Mouse (Mus musculus): ENCODE measurements around the gene Zfp771.

Gene Zfp771

DNA sequence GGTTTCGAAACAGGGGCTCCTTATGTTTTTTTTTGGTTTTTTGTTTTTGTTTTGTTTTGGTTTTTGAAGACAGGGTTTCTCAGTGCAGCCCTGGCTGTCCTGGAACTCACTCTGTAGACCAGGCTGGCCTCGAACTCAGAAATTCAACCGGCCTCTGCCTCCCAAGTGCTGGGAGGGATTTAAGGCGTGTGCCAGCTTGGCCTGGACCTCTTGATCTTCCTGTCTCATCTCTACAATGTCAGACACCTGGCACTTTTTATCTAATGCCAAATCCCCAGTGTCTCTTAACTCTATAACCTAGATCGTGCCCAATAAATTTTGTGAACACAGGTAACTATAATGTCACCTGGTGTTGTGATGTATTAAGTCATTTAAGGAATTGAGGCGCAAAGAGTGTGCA, 9.3 kb downstream of the Zfp771 start:
- no peak for DNase-seq (ENCODE audit: low spot score)

DNA sequence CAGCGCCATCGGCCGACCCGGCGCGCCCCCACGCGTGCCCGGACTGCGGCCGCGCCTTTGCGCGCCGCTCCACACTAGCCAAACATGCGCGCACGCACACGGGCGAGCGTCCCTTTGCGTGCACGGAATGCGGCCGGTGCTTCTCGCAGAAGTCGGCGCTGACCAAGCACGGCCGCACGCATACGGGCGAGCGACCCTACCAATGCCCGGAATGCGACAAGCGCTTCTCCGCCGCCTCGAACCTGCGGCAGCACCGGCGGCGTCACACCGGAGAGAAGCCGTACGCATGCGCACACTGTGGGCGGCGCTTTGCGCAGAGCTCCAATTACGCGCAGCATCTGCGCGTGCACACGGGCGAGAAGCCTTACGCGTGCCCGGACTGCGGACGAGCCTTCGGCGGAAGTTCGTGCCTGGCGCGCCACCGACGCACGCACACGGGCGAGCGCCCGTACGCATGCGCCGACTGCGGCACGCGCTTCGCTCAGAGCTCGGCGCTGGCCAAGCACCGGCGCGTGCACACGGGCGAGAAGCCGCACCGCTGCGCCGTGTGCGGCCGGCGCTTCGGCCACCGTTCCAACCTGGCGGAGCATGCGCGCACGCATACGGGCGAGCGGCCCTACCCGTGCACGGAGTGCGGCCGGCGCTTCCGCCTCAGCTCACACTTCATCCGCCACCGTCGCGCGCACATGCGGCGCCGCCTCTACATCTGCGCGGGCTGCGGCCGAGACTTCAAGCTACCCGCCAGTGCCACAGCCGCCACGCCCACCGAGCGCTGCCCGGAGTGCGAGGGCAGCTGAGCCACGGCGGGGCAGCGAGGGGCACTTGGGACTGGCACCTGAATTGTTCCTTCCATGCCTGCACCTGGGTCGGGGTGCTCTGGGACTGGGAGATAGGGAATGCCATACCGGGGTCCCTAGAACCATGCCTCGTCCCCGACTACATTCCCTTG, 10.0 kb downstream of the Zfp771 start:
- peak; percentile 95 for DNase-seq (ENCODE audit: low spot score)

DNA sequence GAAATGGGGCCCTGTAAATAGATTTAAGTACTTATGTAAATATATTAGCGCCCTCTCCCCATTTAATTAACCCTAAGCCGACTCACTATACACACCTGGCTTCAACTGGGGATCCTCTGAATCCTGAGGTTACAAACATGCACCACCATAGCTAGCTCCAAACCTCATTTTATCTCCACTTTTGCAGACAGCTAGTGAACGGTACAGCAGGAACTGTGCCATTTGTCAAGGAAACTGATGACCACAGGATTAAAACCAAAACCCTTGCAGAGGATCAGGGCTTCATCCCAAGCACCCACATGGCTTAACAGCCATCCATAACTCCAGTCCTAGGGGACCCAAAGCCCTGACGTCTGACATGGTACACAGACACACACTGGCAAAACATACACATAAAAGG, 10.9 kb downstream of the Zfp771 start:
- DNase-seq (ENCODE audit: low spot score), result no peak

DNA sequence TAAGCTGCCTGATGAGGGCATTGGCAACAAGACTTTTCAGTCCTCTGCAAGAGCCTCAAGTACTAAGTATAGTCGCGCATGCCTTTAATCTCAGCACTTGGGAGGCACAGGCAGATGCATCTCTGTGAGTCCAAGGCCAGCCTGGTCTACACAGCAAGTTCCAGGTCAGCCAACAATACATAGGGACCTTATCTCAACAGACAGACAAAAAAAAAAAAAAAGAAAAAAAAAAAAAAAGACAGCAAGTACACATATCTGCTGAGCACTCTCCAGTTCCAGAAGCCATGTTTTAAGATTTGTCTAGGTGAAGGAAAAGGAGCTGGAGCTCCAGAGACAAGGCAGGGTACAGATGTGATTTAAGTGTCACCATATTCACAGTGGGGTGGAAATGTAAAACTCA, 11.9 kb downstream of the Zfp771 start:
- no peak for DNase-seq (ENCODE audit: low spot score)

DNA sequence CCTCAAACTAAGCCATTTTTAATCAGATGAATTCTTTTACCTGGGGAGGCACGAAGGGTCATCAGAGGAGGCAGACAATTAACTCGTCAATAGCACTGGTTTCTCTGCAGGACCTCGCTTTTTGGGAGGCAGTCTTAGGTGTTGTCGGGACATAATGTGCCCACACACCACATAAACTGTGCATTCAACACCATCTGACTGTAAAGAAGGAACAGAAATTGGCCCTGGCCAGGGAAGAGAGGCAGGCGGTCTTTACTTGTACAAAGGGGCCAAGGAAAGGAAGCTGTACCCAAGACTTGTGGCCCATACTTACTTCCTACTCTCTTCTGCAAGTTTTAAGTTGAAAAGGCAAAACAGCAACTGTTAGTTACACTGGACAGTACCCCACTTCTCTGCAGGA, 12.4 kb downstream of the Zfp771 start:
- no peak for DNase-seq (ENCODE audit: low spot score)

DNA sequence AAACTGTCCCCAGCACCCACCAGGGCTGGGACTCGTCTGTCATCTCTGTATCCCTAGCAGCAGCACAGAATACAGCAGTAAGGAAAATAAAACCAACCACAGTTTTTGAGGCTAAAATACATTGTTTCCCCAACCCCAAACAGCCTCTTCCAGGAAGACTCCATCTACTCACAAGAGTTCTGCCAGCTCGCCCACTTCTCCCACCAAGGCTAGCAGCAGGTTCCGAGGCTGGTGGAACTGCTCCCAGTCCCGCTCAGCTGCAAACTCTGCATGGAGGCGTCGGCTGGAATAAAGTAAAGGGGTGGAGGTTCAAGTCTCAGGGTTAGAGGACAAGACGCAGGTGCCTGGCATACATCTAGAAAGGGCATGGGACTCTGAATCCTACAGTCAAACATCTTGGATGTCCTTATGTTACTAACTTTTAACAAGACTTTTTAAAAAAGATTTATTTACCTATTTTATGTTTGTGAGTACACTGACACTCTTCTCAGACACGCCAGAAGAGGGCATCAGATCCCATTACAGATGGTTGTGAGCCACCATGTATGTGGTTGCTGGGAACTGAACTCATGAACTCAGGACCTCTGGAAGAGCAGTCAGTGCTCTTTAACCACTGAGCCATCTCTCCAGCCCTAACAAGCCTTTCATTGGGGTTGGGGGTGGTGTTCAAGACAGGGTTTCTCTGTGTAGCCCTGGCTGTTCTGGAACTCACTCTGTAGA, 15.3 kb downstream of the Zfp771 start:
- no peak for DNase-seq (ENCODE audit: low spot score)

DNA sequence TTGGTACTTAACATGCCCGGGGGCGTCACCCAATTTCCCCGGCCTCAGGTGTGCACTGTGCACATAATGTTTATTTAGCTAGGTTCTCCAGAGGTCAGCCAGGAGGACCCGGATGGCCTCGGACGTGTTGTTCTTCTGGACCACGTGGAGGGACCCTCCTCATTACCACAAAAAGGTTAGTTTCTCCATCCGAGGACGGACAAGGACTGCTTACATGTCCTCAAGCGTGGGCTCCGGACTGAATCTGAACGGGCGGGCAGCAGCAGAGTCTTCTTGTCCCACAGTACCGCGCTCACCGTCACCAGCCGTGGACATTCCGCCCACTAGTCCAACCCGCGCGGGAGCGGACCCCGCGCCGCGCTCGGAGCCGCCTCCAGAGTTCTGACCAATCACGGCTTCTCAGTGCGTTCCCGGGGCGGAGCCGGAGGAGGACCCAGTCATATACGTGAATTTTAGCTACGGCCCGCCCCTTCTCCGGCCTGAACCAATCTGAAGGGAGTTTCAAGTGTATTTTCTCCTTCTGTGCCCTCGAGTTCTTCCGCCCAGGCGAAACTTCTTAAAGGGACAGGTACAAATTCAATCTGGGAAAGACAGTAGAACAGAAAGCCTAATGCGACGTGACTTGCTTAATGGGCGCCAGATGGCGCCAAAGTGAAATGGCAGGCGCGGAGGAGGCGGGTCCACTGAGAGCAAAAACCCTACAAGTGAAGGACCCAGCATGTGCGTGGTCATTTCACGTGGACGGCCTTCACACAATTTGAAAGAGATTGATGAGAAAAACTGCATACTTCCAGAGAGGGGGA, 16.4 kb downstream of the Zfp771 start, which contains the start of gene Dctpp1:
Gene Dctpp1, minus strand, starts transcription at position 401 of the 803 bp plus-strand sequence.
- peak; percentile 99 for DNase-seq (ENCODE audit: low spot score)

DNA sequence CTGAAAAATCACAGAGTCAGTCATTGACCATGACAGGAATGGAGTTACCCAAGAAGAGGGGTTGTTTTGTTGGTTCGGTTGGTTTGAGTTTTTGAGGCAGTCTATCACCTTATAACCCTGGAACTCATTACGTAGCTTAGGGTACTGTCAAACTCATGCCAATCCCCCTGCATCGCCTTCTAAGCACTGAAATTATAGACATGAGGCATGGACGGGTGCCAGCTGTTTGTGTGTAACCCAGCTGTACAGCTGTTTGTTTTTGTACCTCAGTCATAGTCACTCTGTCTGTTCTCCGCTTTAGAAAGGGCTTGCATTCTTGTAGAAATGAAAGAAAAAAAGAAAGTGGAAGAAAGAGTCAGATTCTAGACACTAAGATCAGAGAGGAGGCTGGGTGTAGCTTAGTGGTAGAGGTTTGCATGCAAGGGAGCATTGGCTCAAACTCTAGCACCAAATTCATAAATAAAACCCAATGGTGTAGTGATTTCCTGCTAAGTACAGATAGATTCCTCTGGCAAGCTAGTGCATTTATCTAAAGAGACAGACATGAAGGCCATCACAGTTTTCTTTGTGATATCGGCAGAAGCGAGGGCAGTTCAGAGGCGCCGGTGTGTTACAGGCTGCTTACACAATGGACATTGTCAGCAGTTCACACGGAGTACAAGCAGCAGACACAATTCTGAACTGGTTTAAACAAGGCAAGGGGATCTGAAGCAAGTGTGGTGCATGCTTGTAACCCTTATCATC, 18.3 kb downstream of the Zfp771 start:
- DNase-seq (ENCODE audit: low spot score), result no peak

DNA sequence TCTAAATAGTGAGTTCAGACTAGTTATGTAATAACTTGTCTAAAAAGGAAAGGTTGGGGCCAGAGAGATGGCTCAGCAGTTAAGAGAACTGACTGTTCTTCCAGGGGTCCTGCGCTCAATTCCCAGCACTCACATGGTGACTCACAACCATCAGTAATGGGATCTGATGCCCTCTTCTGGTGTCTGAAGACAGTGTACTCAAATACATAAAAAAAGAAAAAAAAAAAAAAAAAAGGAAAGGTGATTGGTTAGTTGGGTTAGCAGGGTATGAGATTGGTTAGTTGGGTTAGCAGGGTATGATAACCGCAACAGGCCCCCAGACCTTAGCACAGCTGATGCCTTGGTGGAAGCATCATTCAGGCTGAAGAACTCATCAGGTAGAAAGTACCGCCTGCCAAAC, 19.5 kb downstream of the Zfp771 start:
- DNase-seq (ENCODE audit: low spot score), result no peak

DNA sequence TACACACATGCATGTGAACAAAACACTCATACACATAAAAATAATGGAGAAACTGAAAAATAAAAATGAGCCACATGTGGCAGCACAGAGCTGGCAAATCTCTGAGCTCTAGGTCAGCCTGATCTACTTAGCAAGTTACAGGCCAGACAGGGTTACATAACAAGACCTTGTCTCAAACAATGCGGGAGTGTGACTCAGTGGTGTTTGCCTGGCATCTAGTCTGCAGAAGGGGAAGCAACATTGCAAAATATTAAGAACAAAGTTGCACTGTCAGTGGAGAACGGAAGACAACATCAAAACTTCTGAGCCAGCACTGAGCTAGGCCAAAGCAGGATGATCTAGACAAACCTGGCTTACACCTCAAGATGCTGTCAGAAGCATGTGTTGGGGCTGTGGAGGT, 26.2 kb downstream of the Zfp771 start:
- DNase-seq (ENCODE audit: low spot score), result no peak

DNA sequence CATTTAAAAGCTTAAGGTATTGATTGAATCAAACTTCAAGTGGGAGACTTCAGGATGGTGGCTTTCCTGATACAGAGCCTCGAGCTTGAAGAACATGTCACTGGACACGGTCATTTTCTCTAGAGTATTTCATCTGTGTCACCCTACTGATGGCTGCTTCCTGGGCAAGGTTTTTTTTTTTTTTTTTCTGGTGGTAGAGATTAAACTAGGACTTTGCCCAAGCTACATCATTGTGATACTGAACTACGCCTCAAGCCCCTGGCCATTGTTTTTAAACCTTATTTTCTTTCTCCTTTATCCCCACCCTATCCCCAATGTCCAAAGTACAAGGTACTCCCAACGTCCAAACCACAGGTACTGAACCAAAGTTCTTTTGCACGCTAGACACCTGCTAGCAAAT, 26.6 kb downstream of the Zfp771 start:
- DNase-seq (ENCODE audit: low spot score), result no peak

DNA sequence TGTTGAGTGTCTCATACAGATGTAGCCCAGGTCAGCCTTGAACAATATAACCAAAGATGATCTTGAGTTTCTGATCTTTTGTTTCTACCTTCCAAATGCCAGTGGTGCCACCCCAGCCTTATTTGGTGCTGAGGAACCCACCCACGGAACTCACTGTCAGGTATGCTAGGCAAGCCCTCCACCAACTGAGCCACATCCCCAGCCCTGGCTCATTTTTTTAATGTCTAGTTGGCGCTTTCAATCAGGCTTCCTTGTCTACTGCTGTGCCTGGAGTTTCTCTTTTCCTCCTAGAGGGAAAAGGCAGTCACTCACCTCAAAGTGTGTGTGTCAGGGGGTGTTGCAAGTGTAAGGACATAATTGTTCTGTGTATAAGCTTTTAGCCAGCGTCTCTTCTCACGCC, 27.0 kb downstream of the Zfp771 start:
- no peak for DNase-seq (ENCODE audit: low spot score)

DNA sequence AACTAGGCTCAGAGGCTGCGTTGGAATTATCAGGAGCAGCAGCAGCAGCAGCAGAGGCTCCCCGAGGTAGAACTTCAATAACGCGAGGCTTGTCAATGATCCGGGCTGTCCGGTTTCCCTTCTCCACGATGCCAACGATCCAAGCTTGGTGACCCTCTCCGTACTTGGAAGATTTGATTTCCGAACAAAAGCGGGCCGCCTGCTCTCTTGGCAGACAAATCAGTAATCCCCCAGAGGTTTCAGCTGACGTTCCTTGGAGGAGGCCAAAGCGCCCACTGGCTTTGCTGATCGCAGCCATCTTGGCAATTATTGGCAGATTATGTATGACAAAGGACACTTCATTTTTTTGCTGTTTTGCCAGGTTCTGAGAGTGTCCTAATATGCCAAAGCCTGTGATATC, 28.5 kb downstream of the Zfp771 start:
- no peak for DNase-seq (ENCODE audit: low spot score)

DNA sequence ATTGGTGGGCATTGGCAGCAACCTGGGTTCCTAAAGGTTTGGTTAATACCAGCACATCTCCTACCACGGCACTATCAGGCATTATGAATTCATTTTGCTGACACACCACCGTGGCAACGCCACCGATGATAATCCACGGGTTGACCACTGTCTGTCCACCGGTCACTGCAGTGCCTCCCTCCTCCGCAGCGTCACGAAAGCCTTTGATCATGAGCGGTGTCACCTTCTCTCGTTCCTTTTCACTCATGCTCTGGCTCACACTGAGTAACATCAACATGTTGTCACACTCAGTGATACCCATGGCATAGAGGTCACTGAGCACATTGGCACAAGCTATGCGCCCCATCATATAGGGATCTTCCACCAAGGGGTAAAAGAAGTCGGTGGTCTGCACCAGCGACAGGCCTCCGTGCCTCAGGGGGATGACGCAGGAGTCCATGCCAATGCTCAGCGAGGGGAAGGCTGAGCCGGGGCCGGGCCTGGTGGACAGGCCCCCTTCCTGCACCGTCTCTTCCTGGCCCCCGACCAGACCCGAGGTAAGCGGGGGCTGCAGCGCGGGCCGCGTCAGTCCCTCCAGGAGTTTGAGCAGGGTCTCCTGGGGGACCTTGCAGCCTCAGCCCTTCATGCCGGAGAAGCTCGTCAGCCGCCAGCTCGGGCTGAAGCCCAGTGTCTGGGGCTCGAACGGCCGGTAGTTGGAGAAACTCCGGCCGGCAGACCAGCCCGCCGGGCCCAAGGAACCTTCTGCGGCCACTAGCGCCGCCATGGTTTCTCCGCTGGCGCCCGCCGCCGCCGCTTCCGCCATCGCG, 29.2 kb downstream of the Zfp771 start:
- no peak for DNase-seq (ENCODE audit: low spot score)

DNA sequence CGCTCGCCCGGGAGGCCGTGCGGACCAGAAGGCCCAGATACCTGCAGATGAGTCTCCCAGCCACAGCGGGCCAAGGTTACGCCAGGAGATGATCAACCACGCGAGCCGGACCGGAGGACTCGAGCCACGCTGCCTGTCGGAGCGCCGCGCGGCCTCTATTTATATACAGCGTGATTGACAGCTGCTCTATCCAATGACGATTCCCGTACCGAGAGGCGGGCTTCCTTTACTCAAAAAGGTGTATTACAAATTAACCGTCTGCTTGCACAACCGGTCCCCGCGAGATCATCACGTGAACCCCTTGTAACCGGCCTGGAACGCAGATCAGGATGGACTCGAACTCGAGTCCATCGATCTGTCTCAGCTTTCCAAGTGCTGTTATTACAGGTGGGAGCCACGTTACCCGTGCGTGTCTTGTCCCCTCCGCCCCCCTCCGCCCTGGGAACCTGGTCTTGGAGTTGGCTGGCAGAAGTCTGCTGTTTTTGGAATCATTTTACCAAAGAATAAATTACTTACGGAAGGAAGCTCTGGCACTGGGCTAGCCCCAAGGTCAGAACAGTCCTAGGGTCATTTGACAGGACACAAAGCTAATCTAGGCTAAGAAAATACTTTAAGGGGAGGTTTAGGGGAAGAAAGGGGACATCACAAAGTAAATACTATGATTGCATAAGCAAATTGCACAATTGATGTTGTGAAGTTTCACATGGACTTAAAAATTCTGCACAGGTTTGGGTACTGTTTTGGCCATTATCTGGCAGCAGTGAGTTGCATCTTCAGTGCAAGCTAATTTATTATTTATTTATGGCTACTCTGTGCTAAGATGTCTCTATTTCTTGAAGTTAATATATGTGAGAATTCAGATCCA, 30.1 kb downstream of the Zfp771 start, which contains the start of gene Sephs2:
Gene Sephs2, minus strand, starts transcription at position 131 of the 865 bp plus-strand sequence.
- DNase-seq (ENCODE audit: low spot score), result peak; percentile 96

DNA sequence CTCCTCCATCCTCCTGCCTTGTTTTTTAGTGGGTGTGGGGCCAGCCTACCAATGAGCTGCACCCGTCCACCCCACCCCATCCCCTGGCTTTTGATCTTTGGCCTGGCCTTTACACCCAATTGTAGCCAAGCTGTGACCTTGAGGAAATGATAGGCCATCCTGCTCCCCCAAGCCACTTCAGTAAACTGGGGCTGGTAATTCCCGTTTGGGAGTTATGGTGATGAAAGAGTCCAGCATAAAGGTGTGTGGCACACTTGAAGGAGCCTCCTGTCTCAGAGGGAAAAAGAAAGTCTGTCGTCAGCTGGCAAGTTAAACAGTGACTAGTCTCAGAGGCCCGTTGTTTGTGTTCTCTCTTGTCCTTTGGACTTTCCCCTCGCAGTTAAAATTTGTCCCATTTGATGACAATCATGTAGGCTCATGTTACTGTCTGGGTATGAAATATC, 32.5 kb downstream of the Zfp771 start:
- no peak for DNase-seq (ENCODE audit: low spot score)

DNA sequence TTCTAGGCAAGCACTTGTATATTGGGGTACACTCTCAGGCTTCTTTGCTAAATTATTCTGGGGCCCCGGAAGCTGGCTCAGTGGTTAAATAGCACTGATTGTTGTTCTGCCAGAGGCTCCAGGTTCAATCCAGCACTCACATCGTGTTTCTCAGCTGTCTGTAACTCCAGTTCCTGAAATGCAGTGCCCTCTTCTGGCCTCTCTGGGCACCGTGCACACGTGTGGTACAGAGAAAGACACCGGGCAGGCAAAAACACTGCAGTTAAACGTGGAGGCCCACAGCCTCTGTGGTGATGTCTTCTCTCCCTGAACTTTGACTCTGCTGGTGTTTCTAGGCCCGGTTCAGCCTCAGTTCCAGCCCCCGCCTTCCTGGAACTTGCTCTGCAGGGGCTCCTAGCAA, 34.2 kb downstream of the Zfp771 start:
- peak; percentile 61 for DNase-seq (ENCODE audit: low spot score)

DNA sequence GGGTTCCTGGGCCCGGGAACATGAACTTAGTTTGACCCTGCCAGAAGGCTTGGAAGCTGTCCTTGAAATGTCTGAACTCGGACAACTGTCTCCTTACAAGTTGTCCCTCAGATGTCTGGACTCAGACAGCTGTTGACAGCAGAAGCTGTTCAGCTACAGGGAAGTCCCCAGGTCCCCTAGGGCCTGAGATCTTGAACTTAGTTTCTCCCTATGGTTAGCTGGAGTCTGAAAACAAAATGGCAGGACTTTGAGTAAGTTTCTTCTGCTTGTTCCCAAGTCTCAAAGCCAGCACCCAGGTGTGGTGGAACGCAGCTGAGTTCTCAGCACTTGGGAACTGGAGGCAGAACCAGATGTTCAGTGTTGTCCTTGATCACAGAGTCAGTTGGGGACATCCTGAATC, 36.0 kb downstream of the Zfp771 start:
- no peak for DNase-seq (ENCODE audit: low spot score)

DNA sequence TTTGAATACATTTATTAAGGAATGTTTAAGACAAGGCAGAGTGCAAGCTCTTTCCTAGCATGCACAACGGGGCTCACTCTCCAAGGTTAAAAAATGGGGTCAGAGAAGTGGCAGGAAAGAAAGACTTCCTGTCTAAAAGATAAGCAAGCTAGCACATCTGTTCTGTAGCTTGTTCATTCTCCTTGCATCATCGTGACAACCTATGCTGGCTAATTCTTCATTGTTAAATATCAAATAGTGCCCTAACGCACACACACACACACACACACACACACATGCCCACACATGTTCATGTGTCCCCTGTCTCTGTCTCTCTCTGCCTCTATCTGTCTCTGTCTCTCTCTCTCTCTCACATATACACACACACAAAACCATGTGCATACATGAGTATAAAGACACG, 37.0 kb downstream of the Zfp771 start:
- no peak for DNase-seq (ENCODE audit: low spot score)

DNA sequence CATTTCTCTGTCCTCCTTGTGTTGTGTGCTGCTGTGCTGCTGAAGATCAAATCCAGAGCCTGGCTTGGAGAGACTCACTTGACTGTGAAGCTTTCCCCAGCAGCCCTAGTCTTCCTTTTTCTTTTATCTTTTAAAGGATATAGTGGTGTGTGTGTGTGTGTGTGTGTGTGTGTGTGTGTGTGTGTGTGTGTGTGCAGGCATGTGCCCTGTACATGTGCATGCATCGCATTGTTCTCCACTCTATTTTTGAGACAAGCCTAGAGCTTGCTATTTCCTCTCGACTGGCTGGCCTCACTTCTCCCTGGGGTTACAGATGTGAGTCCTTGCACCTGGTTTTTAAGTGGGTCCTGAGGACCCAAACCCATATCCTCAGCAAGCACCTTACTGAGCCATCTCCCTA, 38.1 kb downstream of the Zfp771 start:
- no peak for DNase-seq (ENCODE audit: low spot score)

Measured in lung, postnatal 25 days (tissue).